Mouse (Mus musculus): ENCODE data around the gene Fam214a.

DNA sequence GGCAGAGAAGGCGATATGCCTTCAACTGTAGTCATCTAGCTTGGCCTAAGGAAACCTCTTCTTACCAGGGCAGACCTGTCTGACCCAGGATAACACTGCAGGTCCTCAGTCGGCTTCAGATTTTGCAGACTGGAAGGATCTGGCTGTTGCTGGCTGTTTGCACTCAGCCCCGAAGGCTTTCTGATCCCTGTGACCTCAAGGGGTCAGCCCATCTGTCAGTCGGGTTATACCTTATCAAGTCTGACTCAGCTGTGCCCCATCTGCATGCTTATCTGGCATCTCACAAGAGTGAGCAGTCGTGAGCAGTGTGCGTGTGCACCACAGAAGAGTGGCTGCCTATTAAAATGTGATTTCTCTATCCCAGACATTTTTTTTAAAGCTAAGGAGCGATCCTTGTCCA is 71.4 kb downstream of the Fam214a start:
- TF ChIP-seq POLR2A (IDR thresholded peaks at IDR 0.05; ENCODE audit: low read depth, low read length) (no peak), CTCF (IDR thresholded peaks at IDR 0.05; ENCODE audit: extremely low read depth, insufficient read length, insufficient replicate concordance, low read depth, low read length) (no peak)

Measured in small intestine, adult 2 months (tissue).